Mouse (Mus musculus) lung, embryonic 14.5 days (tissue): ENCODE measurements around the gene Gtf2a1l. TPM values are rescaled to one million over a fixed set of nuclear protein-coding genes. Genes with fewer than 3 reads are reported as not detected.

Source experiments
- ATAC-seq: fragments of 200-750 bp; cut with Nextera tagmentation; 2 replicates; pipeline ENCODE4 v1.8.0; 2017; ENCODE audit warnings: mild to moderate bottlenecking, moderate TSS enrichment, moderate library complexity; ENCODE audit not compliant: insufficient read depth
- DNase-seq: peaks from one replicate; pipeline ENCODE4 v3.0.0-alpha.2; 2015
- H3K27ac ChIP-seq: fragments of 300-500 bp; sonication (generic); 2 replicates; pipeline ENCODE4 v1.5.1; 2014; ENCODE audit warnings: low read depth, mild to moderate bottlenecking, moderate library complexity
- H3K27me3 ChIP-seq: fragments of 300-500 bp; sonication (generic); 2 replicates; pipeline ENCODE4 v1.6.1; 2014; ENCODE audit warnings: low read length, control low read depth; ENCODE audit not compliant: insufficient read depth
- H3K36me3 ChIP-seq: fragments of 300-500 bp; sonication (generic); 2 replicates; pipeline ENCODE4 v1.6.1; 2014; ENCODE audit warnings: control low read depth; ENCODE audit not compliant: insufficient read depth
- H3K4me1 ChIP-seq: fragments of 300-500 bp; sonication (generic); 2 replicates; pipeline ENCODE4 v1.6.1; 2014; ENCODE audit warnings: antibody characterized with exemption, control low read depth; ENCODE audit not compliant: insufficient read depth
- H3K4me2 ChIP-seq: fragments of 300-500 bp; sonication (generic); 2 replicates; pipeline ENCODE4 v1.6.1; 2014; ENCODE audit warnings: mild to moderate bottlenecking
- H3K4me3 ChIP-seq: fragments of 300-500 bp; sonication (generic); 2 replicates; pipeline ENCODE4 v1.5.1; 2014; ENCODE audit warnings: low read depth, low read length
- H3K9ac ChIP-seq: fragments of 300-500 bp; sonication (generic); 2 replicates; pipeline ENCODE4 v1.6.1; 2014
- H3K9me3 ChIP-seq: fragments of 300-500 bp; sonication (generic); 2 replicates; pipeline ENCODE4 v1.6.1; 2016; ENCODE audit warnings: low read depth, low read length, control low read depth
- CTCF ChIP-seq: IDR thresholded peaks from 2 replicates; pipeline ENCODE4 v1.5.1; 2016; ENCODE audit warnings: antibody characterized with exemption, low read depth
- WGBS: fragments of 180-500 bp; shearing (Covaris S2); extraction: QIAGEN DNeasy Blood & Tissue Kit; methylation state at CpG from one replicate; pipeline ENCODE4 v1.1.7; 2014; 5-methylcytosine and 5-hydroxymethylcytosine counted together
- polyA plus RNA-seq: library from polyadenylated mRNA; unstranded; fragments of >200 nt; fragmentation: Nextera tagmentation; extraction: Ambion mirVana; gene quantifications from 2 replicates; pipeline ENCODE4 v1.2.1, GENCODE M21; 2014

Gtf2a1l gene
- polyA plus RNA-seq, 1 experiment from 2014 or later = not detected

GRCm38 (mm10) chr17:88652702-88653374 lies 15.6 kb upstream of the Gtf2a1l start:
- Histone ChIP-seq H3K4me1 (no peaks in the 10 kb centered on the region), H3K27me3 (no peaks in the 10 kb centered on the region), H3K9me3 (no peaks in the 10 kb centered on the region), H3K4me3 (no peak overlapping the region), H3K4me2 (no peak overlapping the region), H3K27ac (no peak overlapping the region), H3K9ac (no peak overlapping the region), H3K36me3 (peaks cover 6% of the 10 kb centered on the region; the same call in 1 of the 2 replicates)
- peak; percentile 87 for DNase-seq
- TF ChIP-seq CTCF = peak; percentile 92
- peak; percentile 43; the same call in 1 of the 2 replicates for ATAC-seq
- WGBS = 17% methylated on average over 21 of the region's 21 CpGs

GRCm38 (mm10) chr17:88653375-88653769 lies 15.1 kb upstream of the Gtf2a1l start:
- Histone ChIP-seq H3K4me1 (no peaks in the 10 kb centered on the region), H3K9ac (no peak overlapping the region), H3K4me3 (no peak overlapping the region), H3K36me3 (peaks cover 5% of the 10 kb centered on the region; the same call in 1 of the 2 replicates), H3K4me2 (no peak overlapping the region), H3K27ac (no peak overlapping the region), H3K9me3 (no peaks in the 10 kb centered on the region), H3K27me3 (no peaks in the 10 kb centered on the region)
- no peak for TF ChIP-seq CTCF
- ATAC-seq (no peak), DNase-seq (no peak)
- WGBS = 72% methylated on average over 4 of the region's 4 CpGs

- no peak for DNase-seq
- H3K9ac ChIP-seq = no peak overlapping the region
- ATAC-seq = no peak
- H3K9me3 ChIP-seq = no peaks in the 10 kb centered on the region
- no peak overlapping the region for H3K27ac ChIP-seq
- 58% methylated on average over 6 of the region's 6 CpGs for WGBS
- no peaks in the 10 kb centered on the region for H3K36me3 ChIP-seq
- H3K4me3 ChIP-seq = no peak overlapping the region
- no peaks in the 10 kb centered on the region for H3K4me1 ChIP-seq
- TF ChIP-seq CTCF = no peak
- no peaks in the 10 kb centered on the region for H3K27me3 ChIP-seq
- H3K4me2 ChIP-seq = no peak overlapping the region
Measured at GRCm38 (mm10) chr17:88658510-88658909, 9.9 kb upstream of the Gtf2a1l start.

- H3K4me3 ChIP-seq = no peak overlapping the region
- H3K4me2 ChIP-seq = no peak overlapping the region
- H3K27me3 ChIP-seq = no peaks in the 10 kb centered on the region
- TF ChIP-seq CTCF = no peak
- no peaks in the 10 kb centered on the region for H3K4me1 ChIP-seq
- H3K27ac ChIP-seq = no peak overlapping the region
- H3K9me3 ChIP-seq = no peaks in the 10 kb centered on the region
- no peak for ATAC-seq
- no peak overlapping the region for H3K9ac ChIP-seq
- DNase-seq = no peak
- H3K36me3 ChIP-seq = no peaks in the 10 kb centered on the region
- 58% methylated on average over 2 of the region's 2 CpGs for WGBS
Measured at GRCm38 (mm10) chr17:88666076-88666475, 2.4 kb upstream of the Gtf2a1l start.

- Histone ChIP-seq H3K4me2 (no peak overlapping the region), H3K9ac (no peak overlapping the region), H3K9me3 (no peaks in the 10 kb centered on the region), H3K36me3 (no peaks in the 10 kb centered on the region), H3K27ac (no peak overlapping the region), H3K27me3 (no peaks in the 10 kb centered on the region), H3K4me1 (no peaks in the 10 kb centered on the region), H3K4me3 (no peak overlapping the region)
- 78% methylated on average over 2 of the region's 2 CpGs for WGBS
- no peak for ATAC-seq
- no peak for DNase-seq
- no peak for TF ChIP-seq CTCF
Measured at GRCm38 (mm10) chr17:88669921-88670320, 1.5 kb downstream of the Gtf2a1l start.

GRCm38 (mm10) chr17:88670800-88671199 lies 2.3 kb downstream of the Gtf2a1l start:
- TF ChIP-seq CTCF = no peak
- H3K4me3 ChIP-seq = no peak overlapping the region
- no peaks in the 10 kb centered on the region for H3K9me3 ChIP-seq
- no peak overlapping the region for H3K27ac ChIP-seq
- H3K4me2 ChIP-seq = no peak overlapping the region
- 41% methylated on average over 4 of the region's 4 CpGs for WGBS
- H3K27me3 ChIP-seq = no peaks in the 10 kb centered on the region
- no peaks in the 10 kb centered on the region for H3K4me1 ChIP-seq
- H3K9ac ChIP-seq = no peak overlapping the region
- no peak for ATAC-seq
- no peaks in the 10 kb centered on the region for H3K36me3 ChIP-seq
- DNase-seq = no peak

GRCm38 (mm10) chr17:88675310-88676309 lies 7.2 kb downstream of the Gtf2a1l start:
- DNase-seq (no peak), ATAC-seq (no peak)
- no peaks in the 10 kb centered on the region for H3K36me3 ChIP-seq
- no peak overlapping the region for H3K4me2 ChIP-seq
- WGBS = 85% methylated on average over 23 of the region's 23 CpGs
- no peak overlapping the region for H3K9ac ChIP-seq
- H3K27me3 ChIP-seq = no peaks in the 10 kb centered on the region
- H3K9me3 ChIP-seq = no peaks in the 10 kb centered on the region
- H3K4me1 ChIP-seq = no peaks in the 10 kb centered on the region
- TF ChIP-seq CTCF = 0 out of 2 replicates have a peak, but pooled peaks have one; percentile 2
- no peak overlapping the region for H3K4me3 ChIP-seq
- H3K27ac ChIP-seq = no peak overlapping the region
